Mouse (Mus musculus): ENCODE data around the gene Serinc5. TPM values are rescaled to one million over a fixed set of nuclear protein-coding genes. Genes with fewer than 3 reads are reported as not detected.

Serinc5 gene
- 10 to 100 TPM; 29.6 to 34.5 TPM for total RNA-seq (2023)

DNA sequence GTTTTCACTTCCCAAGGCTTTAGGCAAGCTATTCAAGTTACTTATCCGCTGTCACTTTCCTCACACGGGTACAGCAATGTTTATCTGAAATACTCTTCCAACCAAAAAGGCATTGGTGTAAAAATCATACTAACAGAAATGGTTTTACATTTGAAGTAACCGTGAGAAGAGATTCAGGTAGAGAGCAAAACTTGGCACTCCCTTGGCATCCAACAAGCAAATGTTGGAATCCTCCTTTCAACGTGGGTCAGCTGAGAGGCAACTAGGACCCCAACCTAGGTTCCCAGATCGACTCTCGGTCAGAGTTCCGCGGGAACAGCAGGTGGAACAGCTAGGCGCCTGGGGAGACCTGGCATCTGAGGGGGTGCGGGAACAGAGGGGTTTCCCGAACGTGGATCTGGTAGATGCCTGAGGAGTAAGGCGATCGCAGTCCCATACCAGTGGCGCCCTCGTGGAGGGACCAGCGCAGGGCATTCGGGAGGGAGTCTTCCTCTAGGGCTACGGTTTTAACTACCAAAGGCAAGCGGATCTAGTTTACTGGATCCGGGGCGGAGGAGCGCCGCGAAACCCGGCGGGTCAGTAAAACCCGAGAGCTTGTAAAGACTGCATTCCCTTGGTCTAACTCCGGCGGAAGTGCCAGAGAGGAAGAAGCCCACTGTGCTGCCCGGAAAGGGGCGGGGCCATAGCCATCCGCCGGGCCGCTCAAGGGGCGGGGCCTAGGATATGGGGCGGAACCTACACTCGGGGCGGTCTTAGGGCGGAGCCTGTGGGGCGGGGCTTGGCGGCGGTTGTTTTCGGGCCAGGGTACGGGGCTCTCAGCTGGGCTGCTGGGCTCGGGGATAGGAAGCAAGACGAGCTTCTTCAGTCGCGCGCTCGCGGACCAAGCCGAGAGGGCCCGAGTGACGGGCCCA lies at the start of gene Serinc5:
Gene Serinc5 (plus strand): TSS at position 781 of the 911 bp plus-strand sequence.

DNA sequence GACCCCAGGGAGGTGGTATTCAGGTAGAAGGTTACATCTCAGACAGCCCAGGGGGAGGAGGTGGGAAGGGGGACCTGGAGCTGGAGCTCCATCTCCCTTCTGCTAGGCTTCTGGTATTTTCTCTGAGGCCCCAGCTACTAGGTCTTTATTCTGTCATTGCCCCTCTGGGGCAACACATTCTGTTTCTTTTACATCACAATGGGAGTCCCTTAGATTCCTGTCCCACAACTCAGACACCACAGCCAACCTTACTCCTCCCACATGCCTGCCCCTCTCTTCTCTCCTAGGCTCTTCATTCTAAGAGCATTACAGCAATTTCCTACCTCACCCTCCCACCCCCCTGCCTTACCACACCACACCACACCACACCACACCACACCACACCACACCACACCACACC lies 34.8 kb upstream of the Serinc5 start, which contains the start of gene Spz1:
Gene Spz1 (minus strand): TSS at position 101 of the 400 bp plus-strand sequence.

Other genes with a start within 250 kb of the Serinc5 start
- gene Ankrd34b, start 185.2 kb upstream of the Serinc5 start, total RNA-seq (2023), result not detected
- gene Fam151b, start 127.1 kb upstream of the Serinc5 start, total RNA-seq (2023), result 10 to 100 TPM in 1 of 2 experiments, 1 to 10 TPM in 1; 8.6 to 10.7 TPM
- 10 to 100 TPM; 27.9 to 31.6 TPM for gene Zfyve16, start 80.2 kb upstream of the Serinc5 start, total RNA-seq (2023)
- gene Spz1, start 34.9 kb upstream of the Serinc5 start, total RNA-seq (2023), result not detected
- not detected for gene Thbs4, start 183.7 kb downstream of the Serinc5 start, total RNA-seq (2023)
- gene Mtx3, start 233.7 kb downstream of the Serinc5 start, total RNA-seq (2023), result 1 to 10 TPM; 5.6 TPM

Data from monocyte, adult 59 days (primary cell).